Mouse (Mus musculus) limb, embryonic 13.5 days (tissue): ENCODE measurements at regions not wholly inside any gene's neighbourhood (a gene's known extent, or its start where the extent isn't known, plus 50 kb on each side); places are given as distances from the start of the nearest gene placed in this dataset.
"Not testable (repeated sequence)": the region's sequence is repeated elsewhere in the genome, so short reads cannot be mapped to it uniquely, and the experiment has no call there.

Experiments
- ATAC-seq: fragments of 200-750 bp; cut with Nextera tagmentation; 2 replicates; pipeline ENCODE4 v1.8.0; 2017; ENCODE audit warnings: low read depth, moderate number of reproducible peaks, moderate TSS enrichment; ENCODE audit not compliant: low FRiP score
- H3K27ac ChIP-seq: fragments of 300-500 bp; sonication (generic); 2 replicates; pipeline ENCODE4 v1.5.1; 2015; ENCODE audit warnings: inconsistent platforms, mild to moderate bottlenecking, moderate library complexity
- H3K27me3 ChIP-seq: fragments of 300-500 bp; sonication (generic); 2 replicates; pipeline ENCODE4 v1.6.1; 2015; ENCODE audit warnings: mild to moderate bottlenecking, inconsistent platforms
- H3K36me3 ChIP-seq: fragments of 300-500 bp; sonication (generic); 2 replicates; pipeline ENCODE4 v1.6.1; 2015; ENCODE audit warnings: inconsistent platforms, mild to moderate bottlenecking, moderate library complexity
- H3K4me1 ChIP-seq: fragments of 300-500 bp; sonication (generic); 2 replicates; pipeline ENCODE4 v1.6.1; 2015; ENCODE audit warnings: inconsistent platforms
- H3K4me2 ChIP-seq: fragments of 300-500 bp; sonication (generic); replicated peaks from 2 replicates; pipeline ENCODE4 v1.6.1; 2015; ENCODE audit warnings: inconsistent platforms, mild to moderate bottlenecking, moderate library complexity
- H3K4me3 ChIP-seq: fragments of 300-500 bp; sonication (generic); 2 replicates; pipeline ENCODE4 v1.5.1; 2015; ENCODE audit warnings: moderate library complexity, mild to moderate bottlenecking, inconsistent platforms
- H3K9ac ChIP-seq: fragments of 300-500 bp; sonication (generic); 2 replicates; pipeline ENCODE4 v1.6.1; 2015; ENCODE audit warnings: mild to moderate bottlenecking, inconsistent platforms
- H3K9me3 ChIP-seq: fragments of 300-500 bp; sonication (generic); 2 replicates; pipeline ENCODE4 v1.6.1; 2016; ENCODE audit warnings: inconsistent platforms
- WGBS: fragments of 180-500 bp; shearing (Covaris S2); methylation state at CpG from one replicate; pipeline ENCODE4 v1.1.7; 2015; 5-methylcytosine and 5-hydroxymethylcytosine counted together

DNA sequence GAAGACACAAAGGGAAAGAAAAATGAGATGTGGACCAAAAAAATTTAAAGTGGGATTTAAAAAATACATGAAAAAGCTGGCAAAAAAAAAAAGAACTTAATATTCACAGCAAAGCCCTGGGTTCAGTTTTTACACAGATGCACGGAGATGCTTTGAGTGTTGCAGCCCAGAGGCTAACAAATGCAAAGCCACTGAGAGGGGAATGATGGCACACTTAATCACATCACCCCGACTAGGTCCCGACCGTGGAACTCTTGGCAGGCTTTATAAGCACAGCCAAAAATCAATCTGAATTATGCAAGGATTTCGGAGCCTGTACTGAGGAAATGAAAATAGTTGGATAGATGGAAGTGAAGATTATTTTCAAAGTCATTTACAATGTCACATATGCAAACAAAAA lies 329.6 kb downstream of the Tdrd3 start:
- Histone ChIP-seq H3K36me3 (no peaks in the 10 kb centered on the region), H3K27me3 (no peaks in the 10 kb centered on the region), H3K4me3 (no peak overlapping the region), H3K9ac (no peak overlapping the region), H3K4me2 (no peak overlapping the region), H3K27ac (no peak overlapping the region), H3K4me1 (0 out of 2 replicates have a peak, but pooled peaks cover 3% of the 10 kb centered on the region), H3K9me3 (no peaks in the 10 kb centered on the region)
- WGBS: 54% methylated on average over 5 of the region's 5 CpGs
- no peak for ATAC-seq

DNA sequence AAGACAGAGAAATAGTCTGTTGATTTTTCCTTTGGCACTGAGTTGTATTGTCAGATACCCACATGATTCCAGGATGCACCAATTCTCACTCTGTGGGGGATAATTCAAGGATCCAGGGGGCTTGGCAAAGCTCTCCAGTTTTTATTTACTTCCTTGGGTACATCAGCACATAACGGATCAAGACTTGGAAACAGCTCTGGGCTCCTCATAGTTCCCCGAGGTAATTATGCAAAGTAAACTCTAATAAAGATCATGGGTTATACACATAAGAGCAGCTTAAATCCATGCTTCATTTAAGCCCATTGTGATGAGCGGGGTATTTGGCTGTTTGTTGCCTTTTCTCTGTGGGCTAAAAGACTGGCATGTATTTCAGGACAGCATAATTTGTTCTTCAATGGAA lies 332.6 kb downstream of the Tdrd3 start:
- 0 out of 2 replicates have a peak, but pooled peaks cover 3% of the 10 kb centered on the region for H3K4me1 ChIP-seq
- WGBS: 78% methylated on average over 3 of the region's 3 CpGs
- H3K9ac ChIP-seq: no peak overlapping the region
- H3K9me3 ChIP-seq: no peaks in the 10 kb centered on the region
- no peak overlapping the region for H3K4me3 ChIP-seq
- no peak overlapping the region for H3K4me2 ChIP-seq
- ATAC-seq: no peak
- no peak overlapping the region for H3K27ac ChIP-seq
- no peaks in the 10 kb centered on the region for H3K27me3 ChIP-seq
- no peaks in the 10 kb centered on the region for H3K36me3 ChIP-seq

DNA sequence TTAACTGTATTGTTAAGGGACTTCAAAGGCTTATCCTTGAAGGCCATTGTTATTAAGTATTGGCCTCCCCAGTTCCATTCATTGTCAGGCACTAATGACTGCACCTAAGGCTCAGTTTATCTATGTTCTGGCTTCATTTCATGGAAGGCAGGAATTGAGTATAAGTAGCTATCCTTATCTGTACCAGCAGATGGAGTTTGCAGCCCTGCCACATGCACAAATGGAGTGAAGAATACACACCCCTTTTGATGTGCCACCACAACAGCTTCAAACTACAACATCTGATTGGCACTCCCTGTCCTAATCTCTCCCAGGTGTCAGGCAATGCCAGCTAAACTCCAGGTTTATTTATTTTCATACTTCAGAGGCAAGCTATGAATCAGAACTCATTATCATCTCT lies 333.3 kb downstream of the Tdrd3 start:
- Histone ChIP-seq H3K36me3 (no peaks in the 10 kb centered on the region), H3K4me3 (no peak overlapping the region), H3K4me2 (no peak overlapping the region), H3K4me1 (0 out of 2 replicates have a peak, but pooled peaks cover 3% of the 10 kb centered on the region), H3K9me3 (no peaks in the 10 kb centered on the region), H3K9ac (no peak overlapping the region), H3K27ac (no peak overlapping the region), H3K27me3 (no peaks in the 10 kb centered on the region)
- no peak for ATAC-seq

DNA sequence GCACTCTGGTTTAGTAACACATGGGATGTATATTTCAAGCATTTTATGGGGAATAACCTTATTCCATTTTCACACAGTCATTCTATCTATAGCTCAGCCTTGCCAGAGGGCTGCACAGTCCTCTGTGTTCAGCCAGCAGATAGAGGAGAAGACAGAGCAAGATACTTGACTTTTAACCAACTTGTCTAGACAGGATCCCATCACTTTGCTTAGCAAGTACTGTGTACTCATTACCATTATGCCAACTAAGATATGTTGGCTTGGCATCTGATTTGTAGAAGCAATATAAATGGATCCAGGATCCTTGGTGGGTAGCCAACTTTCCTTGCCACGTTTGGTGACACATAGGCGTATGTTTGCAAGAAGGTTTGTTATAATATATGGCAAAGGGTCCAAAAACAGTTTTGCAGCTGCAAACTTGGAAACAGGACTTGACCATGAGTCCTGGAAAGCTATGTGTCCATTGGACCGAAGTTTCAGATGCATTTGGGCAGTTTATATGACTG lies 334.3 kb downstream of the Tdrd3 start:
- ATAC-seq: no peak
- Histone ChIP-seq H3K36me3 (no peaks in the 10 kb centered on the region), H3K4me1 (0 out of 2 replicates have a peak, but pooled peaks cover under 1% of the 10 kb centered on the region), H3K9me3 (no peaks in the 10 kb centered on the region), H3K9ac (no peak overlapping the region), H3K4me2 (no peak overlapping the region), H3K27ac (no peak overlapping the region), H3K27me3 (no peaks in the 10 kb centered on the region), H3K4me3 (no peak overlapping the region)
- 76% methylated on average over 3 of the region's 3 CpGs for whole genome bisulfite sequencing

DNA sequence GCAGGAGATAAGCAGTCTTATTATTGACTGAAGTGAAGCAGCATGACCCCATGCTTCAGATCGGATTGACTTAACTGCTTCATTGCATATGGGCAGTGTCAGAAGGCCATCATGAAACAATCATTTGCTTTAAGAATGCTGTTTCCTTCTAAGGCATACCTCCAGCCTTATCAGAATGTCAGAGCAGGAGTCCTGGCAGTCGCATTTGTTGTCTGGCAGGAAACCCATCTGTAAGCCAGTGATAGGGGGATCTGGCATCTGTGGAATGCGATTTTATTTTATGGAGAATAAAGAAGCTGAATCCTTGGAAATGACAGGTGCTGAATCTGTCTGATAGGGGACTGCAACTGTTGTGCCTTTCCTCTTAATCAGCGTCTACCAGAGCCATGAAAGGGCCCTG lies 338.3 kb downstream of the Tdrd3 start:
- Histone ChIP-seq H3K27ac (no peak overlapping the region), H3K9me3 (no peaks in the 10 kb centered on the region), H3K27me3 (no peaks in the 10 kb centered on the region), H3K9ac (no peak overlapping the region), H3K4me3 (no peak overlapping the region), H3K4me1 (no peaks in the 10 kb centered on the region), H3K4me2 (no peak overlapping the region), H3K36me3 (no peaks in the 10 kb centered on the region)
- 60% methylated on average over 4 of the region's 4 CpGs for WGBS
- no peak for ATAC-seq

DNA sequence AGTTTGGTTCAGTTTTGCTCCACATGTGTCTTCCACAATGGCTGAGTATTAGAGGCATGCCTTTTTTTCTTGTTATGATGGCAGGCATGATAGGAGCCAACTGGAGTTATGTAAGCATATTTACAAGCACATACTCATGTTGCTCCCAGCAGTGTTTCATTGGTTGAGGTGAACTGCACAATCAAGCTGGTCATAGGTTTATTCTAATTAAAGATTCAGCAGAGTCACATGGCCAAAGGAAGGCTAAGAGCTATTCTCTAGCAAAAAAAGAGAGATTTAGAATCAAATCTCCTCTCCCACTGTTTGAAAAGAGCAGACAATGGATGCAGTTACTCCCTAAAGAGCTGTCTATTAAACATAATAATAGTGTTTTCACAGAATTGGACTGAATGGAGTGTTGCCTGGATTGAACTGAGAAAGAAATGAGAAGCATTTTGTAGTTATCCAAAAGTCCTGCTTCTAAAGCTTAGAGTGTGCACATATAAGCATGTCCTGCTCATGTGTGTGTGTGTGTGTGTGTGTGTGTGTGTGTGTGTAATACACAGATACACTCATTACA lies 359.0 kb downstream of the Tdrd3 start:
- H3K4me2 ChIP-seq: no peak overlapping the region
- no peaks in the 10 kb centered on the region for H3K9me3 ChIP-seq
- H3K4me1 ChIP-seq: no peaks in the 10 kb centered on the region
- no peaks in the 10 kb centered on the region for H3K36me3 ChIP-seq
- H3K9ac ChIP-seq: no peak overlapping the region
- no peak overlapping the region for H3K4me3 ChIP-seq
- no peaks in the 10 kb centered on the region for H3K27me3 ChIP-seq
- ATAC-seq: no peak
- no peak overlapping the region for H3K27ac ChIP-seq

DNA sequence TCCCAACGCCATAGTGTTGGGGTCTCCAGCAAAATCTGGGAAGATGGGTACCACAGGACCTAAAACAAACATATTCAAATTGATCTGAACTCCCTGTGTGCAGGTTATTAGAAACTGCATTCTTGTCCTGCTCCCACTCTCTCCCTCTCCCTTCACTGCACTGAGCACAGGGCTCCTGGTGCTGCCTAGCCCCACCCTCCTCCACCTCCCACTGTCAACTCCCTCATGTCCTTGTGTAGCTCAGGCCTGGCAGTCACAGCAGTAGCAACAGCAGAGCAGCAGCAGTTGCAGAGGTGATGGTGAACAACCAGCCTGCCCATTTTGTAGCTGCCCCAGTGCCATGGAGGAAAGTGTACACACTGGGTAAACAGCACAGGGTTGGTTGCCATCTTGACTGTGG lies 383.4 kb downstream of the Tdrd3 start:
- H3K27me3 ChIP-seq: no peaks in the 10 kb centered on the region
- no peak for ATAC-seq
- no peaks in the 10 kb centered on the region for H3K4me1 ChIP-seq
- no peak overlapping the region for H3K27ac ChIP-seq
- H3K9ac ChIP-seq: no peak overlapping the region
- H3K9me3 ChIP-seq: no peaks in the 10 kb centered on the region
- H3K4me2 ChIP-seq: no peak overlapping the region
- WGBS: 87% methylated on average over 1 of the region's 1 CpGs
- no peaks in the 10 kb centered on the region for H3K36me3 ChIP-seq
- H3K4me3 ChIP-seq: no peak overlapping the region

DNA sequence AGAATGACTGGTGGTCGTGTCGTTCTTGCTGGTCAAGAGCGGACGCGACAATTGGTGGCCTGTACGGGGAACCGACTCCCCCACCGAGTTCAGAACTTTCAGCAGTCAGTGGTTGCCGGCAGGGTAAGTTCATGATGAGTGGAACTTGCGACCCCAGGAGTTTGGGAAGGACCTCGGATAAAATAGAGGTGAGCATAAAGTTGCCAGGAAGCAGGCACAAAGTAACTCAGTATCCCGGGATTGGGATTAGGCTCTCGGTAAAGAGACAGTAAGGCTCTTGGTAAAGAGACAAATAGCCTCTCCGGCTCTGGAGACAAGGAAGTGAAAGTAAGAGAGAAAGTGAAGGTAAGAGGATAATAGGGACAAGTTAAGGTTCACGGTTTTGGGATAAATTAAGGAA lies 393.2 kb downstream of the Tdrd3 start:
- not testable (repeated sequence) for H3K4me1 ChIP-seq, H3K9me3 ChIP-seq, H3K4me2 ChIP-seq, ATAC-seq, H3K36me3 ChIP-seq, H3K27ac ChIP-seq, H3K27me3 ChIP-seq, H3K4me3 ChIP-seq, H3K9ac ChIP-seq
- WGBS: 92% methylated on average over 15 of the region's 15 CpGs

DNA sequence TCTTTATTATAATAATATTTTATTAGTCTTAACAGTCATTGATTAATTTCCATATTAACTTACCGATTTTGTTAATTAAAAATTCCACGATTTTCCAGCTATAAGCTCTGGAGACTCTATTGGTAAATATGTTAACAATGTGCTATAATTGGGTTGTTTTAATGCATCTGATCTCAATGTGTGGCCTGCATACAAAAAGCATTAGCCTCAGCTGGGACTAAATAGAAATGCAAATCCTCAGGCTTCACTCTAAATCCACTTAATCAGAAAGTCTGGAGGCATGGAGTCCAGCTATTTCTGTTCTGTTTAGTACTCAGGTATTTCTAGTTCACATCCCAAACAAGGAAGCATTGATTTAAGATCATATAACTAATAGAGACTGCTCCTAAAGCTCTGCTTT lies 427.7 kb downstream of the Tdrd3 start:
- Histone ChIP-seq H3K4me1 (no peaks in the 10 kb centered on the region), H3K27ac (no peak overlapping the region), H3K4me2 (no peak overlapping the region), H3K9ac (no peak overlapping the region), H3K4me3 (no peak overlapping the region), H3K27me3 (no peaks in the 10 kb centered on the region), H3K36me3 (no peaks in the 10 kb centered on the region), H3K9me3 (no peaks in the 10 kb centered on the region)
- no peak for ATAC-seq
- 77% methylated on average over 2 of the region's 2 CpGs for WGBS

DNA sequence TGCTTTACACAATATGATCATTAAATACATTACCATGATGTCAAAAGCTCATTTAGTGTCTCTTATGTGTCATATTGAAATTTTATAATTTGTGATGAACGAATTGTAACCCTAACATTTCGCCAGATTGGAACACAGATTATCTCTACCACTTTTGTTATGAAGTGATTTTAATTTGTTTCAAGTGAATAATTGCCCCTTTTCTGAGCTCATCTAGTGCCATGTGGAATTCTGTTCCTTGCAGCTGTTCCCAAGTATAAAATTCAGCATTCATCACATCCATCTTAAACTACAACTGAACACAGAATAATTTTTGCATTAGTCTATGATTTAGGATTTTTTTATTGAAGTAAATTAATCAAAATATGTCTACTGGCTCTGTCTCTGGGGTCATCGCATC lies 445.0 kb downstream of the Tdrd3 start:
- ATAC-seq: no peak
- 80% methylated on average over 3 of the region's 3 CpGs for WGBS
- no peaks in the 10 kb centered on the region for H3K27me3 ChIP-seq

DNA sequence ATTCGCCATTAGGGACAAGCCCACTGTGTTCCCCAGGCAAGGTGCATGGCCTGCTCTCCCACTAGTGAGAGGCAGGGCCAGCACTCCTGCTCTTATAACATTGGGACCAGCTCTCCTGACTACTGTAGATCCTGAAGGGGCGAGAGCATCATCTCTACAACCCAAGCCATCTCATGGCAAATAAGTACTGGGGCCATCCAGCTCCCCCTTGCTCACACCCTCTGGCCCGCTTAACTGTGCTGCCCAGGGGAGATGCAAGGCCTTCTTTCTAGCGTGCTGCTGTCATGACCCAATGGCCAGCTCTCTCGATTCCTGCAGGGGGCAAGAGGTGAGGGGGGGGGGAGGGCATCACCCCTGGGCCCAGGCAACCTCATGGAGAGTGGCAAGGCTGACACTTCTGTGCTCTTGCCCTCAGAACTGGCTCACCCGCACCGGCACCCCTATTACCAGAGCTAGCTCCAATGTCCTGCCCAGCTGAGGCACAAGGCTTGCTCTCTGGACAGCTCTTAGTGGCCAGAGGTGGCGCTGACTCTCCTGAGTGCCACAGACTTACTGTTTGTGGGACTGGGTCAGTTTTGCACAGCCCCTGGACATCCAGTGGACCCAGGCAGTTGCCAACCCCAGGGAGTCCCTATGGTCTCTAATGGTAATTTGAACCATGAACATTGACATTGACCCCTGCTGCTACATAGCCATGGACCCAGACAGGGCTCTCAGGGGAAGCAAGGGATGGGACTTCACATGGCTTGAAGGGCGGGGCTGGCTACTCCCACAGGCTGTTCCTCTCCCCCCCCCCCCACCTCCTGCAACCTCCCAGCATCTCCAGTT lies 448.2 kb downstream of the Tdrd3 start:
- H3K27ac ChIP-seq: no peak overlapping the region
- WGBS: 81% methylated on average over 9 of the region's 9 CpGs
- ATAC-seq: no peak

More for the DNA sequence above, 445.0 kb downstream of the Tdrd3 start:
- Histone ChIP-seq H3K36me3 (no peaks in the 10 kb centered on the region), H3K4me3 (no peak overlapping the region), H3K9ac (no peak overlapping the region), H3K4me1 (no peaks in the 10 kb centered on the region), H3K9me3 (no peaks in the 10 kb centered on the region), H3K4me2 (no peak overlapping the region), H3K27ac (no peak overlapping the region)

DNA sequence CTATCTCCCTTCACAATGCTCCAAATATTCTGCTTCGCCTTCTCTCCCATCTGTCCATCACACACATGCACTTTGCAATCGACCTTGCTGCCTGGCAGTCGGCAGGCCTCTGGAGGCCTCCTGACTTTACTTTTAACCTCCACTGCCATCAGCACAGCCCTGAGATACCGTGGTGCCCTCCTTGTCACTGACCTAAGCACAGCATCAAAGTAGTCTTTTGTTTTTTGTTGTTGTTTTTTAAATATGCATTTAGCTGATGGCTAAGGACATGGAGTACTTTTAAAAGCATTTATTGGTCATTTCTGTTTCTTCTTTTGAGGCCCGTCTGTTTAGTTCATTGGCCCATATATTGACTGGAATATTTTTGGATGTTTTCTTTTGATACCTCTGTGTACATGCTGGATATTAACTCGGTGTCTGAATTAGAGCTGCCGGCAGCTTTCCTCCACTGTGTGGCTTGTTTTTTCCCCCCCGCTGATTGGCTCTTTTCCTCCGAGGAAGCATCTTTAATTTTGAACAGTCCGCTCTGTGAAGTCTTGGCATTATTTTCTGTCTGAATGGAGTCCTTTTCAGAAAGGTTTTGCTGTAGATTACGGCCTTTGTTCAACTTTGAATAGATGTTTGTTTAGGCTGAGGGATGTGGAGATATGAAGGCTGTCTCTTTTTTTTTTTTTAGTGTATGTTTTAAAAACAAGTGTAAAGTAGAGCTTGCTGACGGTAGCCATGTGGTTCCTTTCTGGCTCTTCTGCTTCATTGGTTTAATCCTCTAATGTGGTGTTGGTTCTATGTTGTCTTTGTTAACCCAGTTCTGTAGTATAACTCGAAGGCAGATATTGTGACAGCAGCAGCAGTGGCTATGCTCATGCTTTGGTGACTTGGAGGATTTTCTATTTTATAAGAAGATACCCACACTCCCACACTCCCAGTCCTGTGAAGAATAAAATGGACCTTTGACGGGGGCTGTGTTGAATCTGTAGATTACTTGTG lies 449.1 kb downstream of the Tdrd3 start:
- Histone ChIP-seq H3K27ac (no peak overlapping the region), H3K36me3 (no peaks in the 10 kb centered on the region), H3K4me2 (no peak overlapping the region), H3K4me3 (no peak overlapping the region), H3K4me1 (no peaks in the 10 kb centered on the region), H3K27me3 (no peaks in the 10 kb centered on the region), H3K9ac (no peak overlapping the region), H3K9me3 (no peaks in the 10 kb centered on the region)
- ATAC-seq: no peak
- 79% methylated on average over 14 of the region's 14 CpGs for WGBS

More for the DNA sequence above, 448.2 kb downstream of the Tdrd3 start:
- H3K4me3 ChIP-seq: no peak overlapping the region
- no peak overlapping the region for H3K9ac ChIP-seq
- no peaks in the 10 kb centered on the region for H3K4me1 ChIP-seq
- H3K27me3 ChIP-seq: no peaks in the 10 kb centered on the region
- no peaks in the 10 kb centered on the region for H3K9me3 ChIP-seq
- H3K4me2 ChIP-seq: no peak overlapping the region
- H3K36me3 ChIP-seq: no peaks in the 10 kb centered on the region
